Mouse (Mus musculus): Measurements from ENCODE around the gene Pofut2. TPM values are rescaled to one million over a fixed set of nuclear protein-coding genes. Genes with fewer than 3 reads are reported as not detected.

Gene Pofut2
- polyA plus RNA-seq, 1 experiment from 2014 or later = 62.3 TPM

- Histone ChIP-seq H3K27me3 (no peaks in the 10 kb centered on the region), H3K36me3 (no peaks in the 10 kb centered on the region), H3K4me1 (replicated peaks) (peaks cover 5% of the 10 kb centered on the region), H3K27ac (replicated peaks) (no peak overlapping the region), H3K4me2 (no peak overlapping the region), H3K9me3 (no peaks in the 10 kb centered on the region), H3K4me3 (no peak overlapping the region), H3K9ac (no peak overlapping the region)
- 21% methylated on average over 6 of the region's 6 CpGs for WGBS
- 0 out of 2 replicates have a peak, but pooled peaks have one; percentile 15 for ATAC-seq (ENCODE audit: low read depth)
Observed at GRCm38 (mm10) chr10:77282822-77283221, 23.8 kb downstream of the Pofut2 start.

GRCm38 (mm10) chr10:77284832-77285231 lies 25.8 kb downstream of the Pofut2 start:
- H3K4me1 ChIP-seq (replicated peaks) = peaks cover 5% of the 10 kb centered on the region
- WGBS = 68% methylated on average over 6 of the region's 6 CpGs
- no peaks in the 10 kb centered on the region for H3K9me3 ChIP-seq
- no peak for ATAC-seq (ENCODE audit: low read depth)
- H3K36me3 ChIP-seq = no peaks in the 10 kb centered on the region
- H3K27ac ChIP-seq (replicated peaks) = no peak overlapping the region
- H3K4me2 ChIP-seq = no peak overlapping the region
- H3K9ac ChIP-seq = no peak overlapping the region
- no peak overlapping the region for H3K4me3 ChIP-seq
- H3K27me3 ChIP-seq = no peaks in the 10 kb centered on the region

GRCm38 (mm10) chr10:77287626-77288025 lies 28.6 kb downstream of the Pofut2 start:
- Histone ChIP-seq H3K4me3 (no peak overlapping the region), H3K36me3 (0 out of 2 replicates have a peak, but pooled peaks cover 2% of the 10 kb centered on the region), H3K27me3 (no peaks in the 10 kb centered on the region), H3K9me3 (no peaks in the 10 kb centered on the region), H3K4me2 (no peak overlapping the region), H3K27ac (replicated peaks) (no peak overlapping the region), H3K9ac (no peak overlapping the region), H3K4me1 (replicated peaks) (peaks cover 5% of the 10 kb centered on the region)
- no peak for ATAC-seq (ENCODE audit: low read depth)
- 94% methylated on average over 8 of the region's 8 CpGs for WGBS

- 60% methylated on average over 5 of the region's 5 CpGs for WGBS
- no peak for ATAC-seq (ENCODE audit: low read depth)
- Histone ChIP-seq H3K9me3 (no peaks in the 10 kb centered on the region), H3K27me3 (no peaks in the 10 kb centered on the region), H3K4me2 (no peak overlapping the region), H3K4me3 (no peak overlapping the region), H3K27ac (replicated peaks) (no peak overlapping the region), H3K36me3 (peaks cover 9% of the 10 kb centered on the region; the same call in 1 of the 2 replicates), H3K4me1 (replicated peaks) (peaks cover 5% of the 10 kb centered on the region), H3K9ac (no peak overlapping the region)
Observed at GRCm38 (mm10) chr10:77288639-77289195, 29.7 kb downstream of the Pofut2 start.

- Histone ChIP-seq H3K27me3 (no peaks in the 10 kb centered on the region), H3K9ac (no peak overlapping the region), H3K4me2 (no peak overlapping the region), H3K4me1 (replicated peaks) (no peaks in the 10 kb centered on the region; the same call in none of the 2 replicates), H3K4me3 (no peak overlapping the region), H3K9me3 (no peaks in the 10 kb centered on the region), H3K36me3 (peaks cover 16% of the 10 kb centered on the region; the same call in 1 of the 2 replicates), H3K27ac (replicated peaks) (no peak overlapping the region)
- WGBS = 92% methylated on average over 8 of the region's 8 CpGs
- ATAC-seq (ENCODE audit: low read depth) = no peak
Observed at GRCm38 (mm10) chr10:77289559-77289958, 30.5 kb downstream of the Pofut2 start.

GRCm38 (mm10) chr10:77290624-77291366 lies 31.8 kb downstream of the Pofut2 start:
- Histone ChIP-seq H3K9ac (no peak overlapping the region), H3K9me3 (no peaks in the 10 kb centered on the region), H3K4me1 (replicated peaks) (no peaks in the 10 kb centered on the region), H3K27me3 (no peaks in the 10 kb centered on the region), H3K4me2 (no peak overlapping the region), H3K27ac (replicated peaks) (no peak overlapping the region), H3K36me3 (peaks cover 27% of the 10 kb centered on the region; the same call in 1 of the 2 replicates), H3K4me3 (no peak overlapping the region)
- WGBS = 72% methylated on average over 17 of the region's 17 CpGs
- ATAC-seq (ENCODE audit: low read depth) = no peak

GRCm38 (mm10) chr10:77294691-77295090 lies 35.7 kb downstream of the Pofut2 start:
- Histone ChIP-seq H3K36me3 (peaks cover 27% of the 10 kb centered on the region; the same call in 1 of the 2 replicates), H3K4me3 (no peak overlapping the region)
- WGBS = 92% methylated on average over 12 of the region's 12 CpGs

GRCm38 (mm10) chr10:77298621-77299020 lies 39.6 kb downstream of the Pofut2 start:
- Histone ChIP-seq H3K4me2 (no peak overlapping the region), H3K9ac (no peak overlapping the region), H3K4me1 (replicated peaks) (no peaks in the 10 kb centered on the region), H3K27me3 (no peaks in the 10 kb centered on the region), H3K9me3 (no peaks in the 10 kb centered on the region), H3K4me3 (no peak overlapping the region), H3K36me3 (peaks cover 41% of the 10 kb centered on the region), H3K27ac (replicated peaks) (no peak overlapping the region)
- ATAC-seq (ENCODE audit: low read depth) = no peak
- 81% methylated on average over 8 of the region's 8 CpGs for WGBS

More at GRCm38 (mm10) chr10:77294691-77295090, 35.7 kb downstream of the Pofut2 start:
- Histone ChIP-seq H3K27me3 (no peaks in the 10 kb centered on the region), H3K4me2 (no peak overlapping the region), H3K27ac (replicated peaks) (no peak overlapping the region), H3K9ac (no peak overlapping the region), H3K9me3 (no peaks in the 10 kb centered on the region), H3K4me1 (replicated peaks) (no peaks in the 10 kb centered on the region)
- no peak for ATAC-seq (ENCODE audit: low read depth)

- no peaks in the 10 kb centered on the region for H3K9me3 ChIP-seq
- no peak overlapping the region for H3K27ac ChIP-seq (replicated peaks)
- H3K9ac ChIP-seq = no peak overlapping the region
- H3K4me1 ChIP-seq (replicated peaks) = no peaks in the 10 kb centered on the region
- no peak overlapping the region for H3K4me3 ChIP-seq
- ATAC-seq (ENCODE audit: low read depth) = no peak
- H3K36me3 ChIP-seq = peaks cover 37% of the 10 kb centered on the region
- 77% methylated on average over 2 of the region's 2 CpGs for WGBS
- H3K27me3 ChIP-seq = no peaks in the 10 kb centered on the region
- H3K4me2 ChIP-seq = no peak overlapping the region
Observed at GRCm38 (mm10) chr10:77299194-77299593, 40.2 kb downstream of the Pofut2 start.

- Histone ChIP-seq H3K4me3 (no peak overlapping the region), H3K9ac (no peak overlapping the region), H3K27ac (replicated peaks) (no peak overlapping the region), H3K9me3 (no peaks in the 10 kb centered on the region), H3K4me2 (no peak overlapping the region), H3K36me3 (peaks cover 25% of the 10 kb centered on the region), H3K27me3 (no peaks in the 10 kb centered on the region), H3K4me1 (replicated peaks) (peaks cover 6% of the 10 kb centered on the region; the same call in 1 of the 2 replicates)
- no peak for ATAC-seq (ENCODE audit: low read depth)
- WGBS = 88% methylated on average over 8 of the region's 8 CpGs
Observed at GRCm38 (mm10) chr10:77300237-77300933, 41.4 kb downstream of the Pofut2 start.

GRCm38 (mm10) chr10:77300934-77301297 lies 41.9 kb downstream of the Pofut2 start:
- Histone ChIP-seq H3K36me3 (peaks cover 22% of the 10 kb centered on the region), H3K27ac (replicated peaks) (no peak overlapping the region), H3K4me3 (no peak overlapping the region), H3K4me2 (no peak overlapping the region), H3K27me3 (no peaks in the 10 kb centered on the region), H3K9ac (no peak overlapping the region), H3K9me3 (no peaks in the 10 kb centered on the region), H3K4me1 (replicated peaks) (peaks cover 10% of the 10 kb centered on the region; the same call in 1 of the 2 replicates)
- ATAC-seq (ENCODE audit: low read depth) = no peak
- 89% methylated on average over 4 of the region's 4 CpGs for WGBS

- H3K27ac ChIP-seq (replicated peaks) = no peak overlapping the region
- H3K4me3 ChIP-seq = no peak overlapping the region
- no peaks in the 10 kb centered on the region for H3K9me3 ChIP-seq
- no peak overlapping the region for H3K4me2 ChIP-seq
- H3K4me1 ChIP-seq (replicated peaks) = peaks cover 10% of the 10 kb centered on the region; the same call in 1 of the 2 replicates
- WGBS = 76% methylated on average over 3 of the region's 3 CpGs
- H3K27me3 ChIP-seq = no peaks in the 10 kb centered on the region
- no peak overlapping the region for H3K9ac ChIP-seq
- peaks cover 22% of the 10 kb centered on the region for H3K36me3 ChIP-seq
- ATAC-seq (ENCODE audit: low read depth) = no peak
Observed at GRCm38 (mm10) chr10:77304362-77304761, 45.3 kb downstream of the Pofut2 start.

All from neural tube, embryonic 13.5 days (tissue).